Mouse (Mus musculus): ENCODE measurements around the gene Fhit. TPM values are rescaled to one million over a fixed set of nuclear protein-coding genes. Genes with fewer than 3 reads are reported as not detected.

The Fhit gene
- polyA plus RNA-seq, 1 experiment from 2014 or later = 4.5 TPM

DNA sequence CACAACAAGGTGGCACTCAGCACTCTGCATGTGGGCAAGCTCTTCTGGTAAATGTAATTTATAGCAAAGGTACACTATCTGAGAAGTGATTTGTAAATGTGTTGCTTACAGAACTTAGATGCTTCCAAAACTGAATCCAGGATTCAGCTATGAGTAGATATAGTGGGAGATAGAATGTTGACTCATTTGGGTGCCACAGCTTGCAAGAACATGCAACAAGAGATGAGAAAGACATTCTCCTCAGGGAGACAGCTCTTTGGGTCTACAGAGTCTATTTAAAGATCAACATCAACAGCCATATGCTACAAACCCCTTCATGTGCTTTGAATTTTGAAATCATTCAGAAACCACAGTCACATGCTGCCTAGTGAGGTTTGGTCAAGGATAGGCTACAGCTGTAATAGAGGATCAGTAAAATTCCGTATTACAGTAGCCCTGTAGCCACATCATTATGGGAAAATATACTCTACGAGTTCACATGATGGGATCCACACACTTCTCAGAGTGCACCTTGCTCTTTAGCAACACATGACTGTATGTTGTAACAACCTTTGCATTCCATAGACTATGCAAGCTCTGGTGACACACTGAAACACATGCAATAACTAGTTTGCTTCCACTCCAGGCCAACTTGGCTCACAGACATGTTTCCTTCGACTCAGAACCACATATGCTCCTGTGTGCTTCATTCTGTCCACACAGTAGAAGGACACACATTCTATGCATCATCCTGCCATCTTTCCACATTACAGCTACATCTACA, 678.8 kb downstream of the Fhit start:
- H3K4me2 ChIP-seq (ENCODE audit: low read depth) = no peak overlapping the region
- no peak overlapping the region for H3K4me3 ChIP-seq (ENCODE audit: low read depth, low read length)
- ATAC-seq (ENCODE audit: insufficient read depth, low FRiP score, low TSS enrichment) (no peak), DNase-seq (ENCODE audit: low spot score) (no peak)
- H3K27ac ChIP-seq (ENCODE audit: low read depth, low read length) = no peak overlapping the region
- H3K36me3 ChIP-seq (ENCODE audit: control insufficient read depth, insufficient read depth, low read length) = no peaks in the 10 kb centered on the region
- no peaks in the 10 kb centered on the region for H3K27me3 ChIP-seq (ENCODE audit: control insufficient read depth, insufficient read depth, low read length)
- 87% methylated on average over 3 of the region's 3 CpGs for WGBS
- H3K9me3 ChIP-seq (ENCODE audit: control insufficient read depth, low read length) = no peaks in the 10 kb centered on the region
- H3K4me1 ChIP-seq (ENCODE audit: control insufficient read depth, insufficient read depth, low read length) = no peaks in the 10 kb centered on the region
- no peak overlapping the region for H3K9ac ChIP-seq (ENCODE audit: low read length)

DNA sequence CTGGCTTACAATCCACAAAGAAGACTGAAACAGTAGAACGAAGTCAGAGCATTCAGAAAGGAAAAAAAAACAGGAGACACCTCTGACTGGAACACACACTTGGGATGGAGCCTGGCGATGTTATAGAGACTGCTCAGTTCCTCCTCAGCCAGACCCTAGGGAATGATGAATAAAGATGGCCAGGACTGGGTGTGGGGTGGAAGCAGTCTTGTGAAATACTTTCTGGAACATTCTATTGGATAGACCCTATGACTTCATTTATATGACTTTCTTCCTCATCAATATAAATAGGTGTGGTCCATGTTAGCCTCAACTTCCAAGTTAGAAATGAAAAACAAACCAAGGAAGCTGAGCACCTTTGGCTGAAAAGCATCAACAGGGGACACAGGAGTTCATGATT, 680.5 kb downstream of the Fhit start:
- Histone ChIP-seq H3K27me3 (ENCODE audit: control insufficient read depth, insufficient read depth, low read length) (no peaks in the 10 kb centered on the region), H3K9me3 (ENCODE audit: control insufficient read depth, low read length) (no peaks in the 10 kb centered on the region), H3K27ac (ENCODE audit: low read depth, low read length) (no peak overlapping the region), H3K4me3 (ENCODE audit: low read depth, low read length) (no peak overlapping the region), H3K9ac (ENCODE audit: low read length) (no peak overlapping the region), H3K4me1 (ENCODE audit: control insufficient read depth, insufficient read depth, low read length) (no peaks in the 10 kb centered on the region), H3K36me3 (ENCODE audit: control insufficient read depth, insufficient read depth, low read length) (no peaks in the 10 kb centered on the region), H3K4me2 (ENCODE audit: low read depth) (no peak overlapping the region)
- ATAC-seq (ENCODE audit: insufficient read depth, low FRiP score, low TSS enrichment) (no peak), DNase-seq (ENCODE audit: low spot score) (no peak)
- WGBS = 80% methylated on average over 2 of the region's 2 CpGs

DNA sequence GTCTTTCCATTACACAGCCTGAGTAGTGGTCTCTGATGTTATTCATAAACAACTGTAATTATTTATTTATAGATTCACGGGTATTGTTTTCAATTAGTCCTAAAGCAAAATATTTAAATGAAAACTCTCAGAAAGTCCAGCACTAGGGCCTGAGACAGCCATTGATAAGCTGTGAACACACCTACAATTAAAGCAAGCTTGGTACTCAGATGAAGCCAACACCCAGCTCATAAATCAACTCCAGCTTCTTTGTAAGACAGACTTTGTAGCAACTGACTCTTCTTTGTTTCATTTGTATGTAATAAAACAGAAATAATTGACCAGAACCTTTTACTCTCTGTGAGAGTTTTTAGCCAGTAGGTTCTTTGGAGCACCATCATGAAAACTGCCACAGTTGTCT, 681.2 kb downstream of the Fhit start:
- H3K27ac ChIP-seq (ENCODE audit: low read depth, low read length) = no peak overlapping the region
- H3K9me3 ChIP-seq (ENCODE audit: control insufficient read depth, low read length) = no peaks in the 10 kb centered on the region
- H3K4me2 ChIP-seq (ENCODE audit: low read depth) = no peak overlapping the region
- DNase-seq (ENCODE audit: low spot score) (no peak), ATAC-seq (ENCODE audit: insufficient read depth, low FRiP score, low TSS enrichment) (no peak)
- H3K27me3 ChIP-seq (ENCODE audit: control insufficient read depth, insufficient read depth, low read length) = no peaks in the 10 kb centered on the region
- no peak overlapping the region for H3K4me3 ChIP-seq (ENCODE audit: low read depth, low read length)
- no peak overlapping the region for H3K9ac ChIP-seq (ENCODE audit: low read length)
- H3K4me1 ChIP-seq (ENCODE audit: control insufficient read depth, insufficient read depth, low read length) = no peaks in the 10 kb centered on the region
- WGBS = 84% methylated on average over 1 of the region's 1 CpGs
- no peaks in the 10 kb centered on the region for H3K36me3 ChIP-seq (ENCODE audit: control insufficient read depth, insufficient read depth, low read length)

DNA sequence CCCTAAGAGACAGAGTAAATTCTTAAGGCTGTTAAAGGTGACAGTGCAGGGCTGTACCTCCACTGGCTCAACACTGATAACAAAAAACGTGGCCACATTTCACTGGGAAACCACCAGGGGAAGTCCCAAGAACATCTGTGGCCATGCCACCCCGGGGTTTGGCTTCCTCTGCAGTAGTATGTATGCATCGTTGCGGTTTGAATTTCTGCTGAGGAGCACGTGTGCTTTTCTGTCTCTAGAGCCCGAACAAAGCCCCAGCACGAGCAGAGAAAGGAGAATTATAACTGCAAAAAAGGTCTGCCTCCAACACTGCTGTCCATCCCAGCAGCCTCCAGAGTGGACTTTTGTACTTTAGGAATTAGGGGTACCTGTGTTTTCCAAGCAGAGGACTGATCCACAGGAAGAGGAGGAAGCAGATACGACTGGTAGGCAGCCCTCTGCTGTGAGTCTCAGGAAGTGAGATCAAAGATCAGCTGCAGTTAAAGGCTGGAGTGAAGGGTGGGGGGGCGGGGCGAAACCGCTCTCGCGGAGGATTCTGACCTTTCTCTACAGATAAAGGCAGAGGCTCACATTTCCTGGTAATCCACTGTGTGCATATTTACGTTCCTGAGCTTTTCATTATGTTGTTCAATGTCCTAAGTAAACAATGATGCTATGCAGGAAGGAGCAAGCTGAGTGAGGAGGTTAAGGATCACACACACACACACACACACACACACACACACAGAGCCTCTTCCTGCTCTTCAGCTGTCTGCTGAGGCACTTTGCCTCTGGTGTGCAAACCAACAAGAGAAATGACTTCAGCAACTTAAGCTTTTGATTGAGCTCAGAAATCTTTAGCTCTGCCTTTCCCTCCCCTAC, 708.6 kb downstream of the Fhit start:
- Histone ChIP-seq H3K9me3 (ENCODE audit: control insufficient read depth, low read length) (no peaks in the 10 kb centered on the region), H3K9ac (ENCODE audit: low read length) (0 out of 2 replicates have a peak overlapping the region, but pooled peaks have one; percentile 29), H3K4me1 (ENCODE audit: control insufficient read depth, insufficient read depth, low read length) (0 out of 2 replicates have a peak, but pooled peaks cover 3% of the 10 kb centered on the region), H3K4me2 (ENCODE audit: low read depth) (peak overlapping the region; percentile 17; the same call in 1 of the 2 replicates), H3K27ac (ENCODE audit: low read depth, low read length) (no peak overlapping the region), H3K27me3 (ENCODE audit: control insufficient read depth, insufficient read depth, low read length) (no peaks in the 10 kb centered on the region), H3K36me3 (ENCODE audit: control insufficient read depth, insufficient read depth, low read length) (no peaks in the 10 kb centered on the region), H3K4me3 (ENCODE audit: low read depth, low read length) (no peak overlapping the region)
- 27% methylated on average over 14 of the region's 14 CpGs for WGBS
- ATAC-seq (ENCODE audit: insufficient read depth, low FRiP score, low TSS enrichment) (peak; percentile 68), DNase-seq (ENCODE audit: low spot score) (peak; percentile 34)

DNA sequence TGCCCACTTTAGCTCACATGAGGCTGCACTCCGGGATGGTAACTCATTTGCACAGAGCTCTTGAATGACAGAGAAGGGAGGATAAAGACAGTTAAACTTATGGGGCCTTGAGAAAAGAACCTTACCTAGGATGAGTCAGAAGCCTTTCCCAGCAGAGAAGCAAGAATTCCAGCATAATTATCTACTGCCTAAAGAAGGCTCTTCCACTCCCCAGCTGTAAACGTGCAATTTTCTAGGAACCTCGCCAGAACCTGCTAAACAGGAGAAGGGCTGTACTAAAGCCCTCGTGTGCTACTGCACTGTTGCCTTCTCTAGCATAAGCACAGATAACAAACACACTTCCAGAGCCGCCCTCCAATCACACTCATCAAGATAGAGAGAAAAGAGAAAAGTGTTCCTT, 709.6 kb downstream of the Fhit start:
- 0 out of 2 replicates have a peak, but pooled peaks cover 3% of the 10 kb centered on the region for H3K4me1 ChIP-seq (ENCODE audit: control insufficient read depth, insufficient read depth, low read length)
- WGBS = 90% methylated on average over 5 of the region's 5 CpGs
- no peak overlapping the region for H3K9ac ChIP-seq (ENCODE audit: low read length)
- no peak overlapping the region for H3K27ac ChIP-seq (ENCODE audit: low read depth, low read length)
- DNase-seq (ENCODE audit: low spot score) (no peak), ATAC-seq (ENCODE audit: insufficient read depth, low FRiP score, low TSS enrichment) (no peak)
- H3K4me2 ChIP-seq (ENCODE audit: low read depth) = no peak overlapping the region
- no peak overlapping the region for H3K4me3 ChIP-seq (ENCODE audit: low read depth, low read length)
- no peaks in the 10 kb centered on the region for H3K9me3 ChIP-seq (ENCODE audit: control insufficient read depth, low read length)
- H3K36me3 ChIP-seq (ENCODE audit: control insufficient read depth, insufficient read depth, low read length) = no peaks in the 10 kb centered on the region
- no peaks in the 10 kb centered on the region for H3K27me3 ChIP-seq (ENCODE audit: control insufficient read depth, insufficient read depth, low read length)

DNA sequence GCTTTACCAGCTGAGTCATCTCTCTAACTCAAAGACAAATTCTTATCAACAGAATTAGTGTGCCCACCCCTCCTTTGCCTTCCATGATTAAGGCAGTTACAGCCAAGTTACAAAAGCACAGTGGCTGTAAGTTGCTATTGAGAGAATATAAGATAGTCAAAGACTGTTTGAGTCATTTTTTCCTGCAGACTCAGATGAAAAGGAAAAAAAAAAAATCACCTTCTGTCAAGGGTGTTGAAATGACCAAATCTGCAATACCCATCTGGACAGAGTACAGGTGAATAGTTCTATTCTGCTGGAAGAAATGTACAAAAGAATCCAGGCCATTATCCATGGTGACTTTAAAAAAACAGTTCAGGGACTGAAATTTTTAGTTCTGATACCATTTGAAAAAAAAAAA, 716.5 kb downstream of the Fhit start:
- no peak overlapping the region for H3K27ac ChIP-seq (ENCODE audit: low read depth, low read length)
- H3K4me2 ChIP-seq (ENCODE audit: low read depth) = no peak overlapping the region
- DNase-seq (ENCODE audit: low spot score) (no peak), ATAC-seq (ENCODE audit: insufficient read depth, low FRiP score, low TSS enrichment) (no peak)
- H3K9me3 ChIP-seq (ENCODE audit: control insufficient read depth, low read length) = no peaks in the 10 kb centered on the region
- H3K9ac ChIP-seq (ENCODE audit: low read length) = no peak overlapping the region
- no peaks in the 10 kb centered on the region for H3K4me1 ChIP-seq (ENCODE audit: control insufficient read depth, insufficient read depth, low read length)
- no peaks in the 10 kb centered on the region for H3K36me3 ChIP-seq (ENCODE audit: control insufficient read depth, insufficient read depth, low read length)
- no peaks in the 10 kb centered on the region for H3K27me3 ChIP-seq (ENCODE audit: control insufficient read depth, insufficient read depth, low read length)
- no peak overlapping the region for H3K4me3 ChIP-seq (ENCODE audit: low read depth, low read length)

DNA sequence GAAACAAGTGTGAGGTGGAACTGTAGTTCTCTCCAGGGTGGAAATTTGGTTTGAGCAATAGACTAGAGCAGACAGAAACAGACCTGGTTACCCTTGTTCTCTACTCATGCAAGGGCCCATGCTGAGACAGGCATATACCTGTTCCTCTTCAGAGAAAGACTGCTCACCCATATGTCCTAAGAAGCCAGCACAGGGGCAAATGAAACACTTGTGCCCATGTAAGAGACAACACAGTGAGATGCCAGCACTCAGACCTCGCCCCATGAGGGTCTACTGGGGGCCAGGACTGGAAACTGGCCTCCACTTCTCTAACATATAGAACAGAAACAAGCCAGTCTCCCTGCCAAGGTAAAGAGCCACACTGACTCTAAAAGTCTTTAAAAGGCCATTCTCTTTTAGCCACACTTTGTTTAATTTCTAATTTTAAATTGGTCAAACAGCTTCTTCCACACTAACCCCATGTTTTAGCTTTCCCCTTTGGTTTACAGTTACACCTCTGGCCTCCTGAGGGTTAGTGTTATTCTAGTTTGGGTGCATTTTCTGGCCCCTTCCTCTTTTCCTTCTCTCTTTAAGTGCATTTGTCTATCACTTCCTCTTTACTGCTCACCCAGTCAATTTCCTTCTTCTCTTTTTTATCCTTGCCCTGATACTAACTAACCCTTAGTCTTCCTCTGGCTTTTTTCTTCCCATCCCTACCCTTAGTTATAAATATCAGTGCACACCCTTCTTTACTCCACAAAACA, 722.7 kb downstream of the Fhit start:
- DNase-seq (ENCODE audit: low spot score) = no peak
- Histone ChIP-seq H3K4me2 (ENCODE audit: low read depth) (no peak overlapping the region), H3K9ac (ENCODE audit: low read length) (no peak overlapping the region), H3K27ac (ENCODE audit: low read depth, low read length) (no peak overlapping the region), H3K4me1 (ENCODE audit: control insufficient read depth, insufficient read depth, low read length) (no peaks in the 10 kb centered on the region), H3K9me3 (ENCODE audit: control insufficient read depth, low read length) (no peaks in the 10 kb centered on the region), H3K27me3 (ENCODE audit: control insufficient read depth, insufficient read depth, low read length) (no peaks in the 10 kb centered on the region), H3K4me3 (ENCODE audit: low read depth, low read length) (no peak overlapping the region), H3K36me3 (ENCODE audit: control insufficient read depth, insufficient read depth, low read length) (no peaks in the 10 kb centered on the region)
- WGBS = 89% methylated on average over 1 of the region's 1 CpGs
- ATAC-seq (ENCODE audit: insufficient read depth, low FRiP score, low TSS enrichment) = no peak

DNA sequence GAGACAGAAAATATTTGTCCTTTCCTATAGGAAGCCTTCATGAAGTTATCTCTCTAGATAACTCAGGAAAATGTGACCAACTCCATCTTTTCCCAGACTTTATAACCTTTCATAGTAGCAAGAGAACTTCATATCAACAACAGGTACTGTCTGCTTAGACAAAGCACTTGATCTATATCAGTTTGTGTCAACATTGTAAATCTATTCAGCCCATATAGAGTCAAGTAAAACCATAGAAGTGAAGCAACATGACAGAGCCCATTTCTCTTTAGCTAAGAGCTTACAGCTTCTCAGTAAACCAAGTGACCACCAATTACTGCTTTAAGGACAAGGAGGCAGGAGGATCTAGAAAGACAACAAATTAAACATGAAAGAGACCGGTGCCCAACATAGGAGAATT, 725.6 kb downstream of the Fhit start:
- no peak overlapping the region for H3K4me2 ChIP-seq (ENCODE audit: low read depth)
- H3K4me1 ChIP-seq (ENCODE audit: control insufficient read depth, insufficient read depth, low read length) = no peaks in the 10 kb centered on the region
- 93% methylated on average over 1 of the region's 1 CpGs for WGBS
- DNase-seq (ENCODE audit: low spot score) = no peak
- H3K9ac ChIP-seq (ENCODE audit: low read length) = no peak overlapping the region
- no peaks in the 10 kb centered on the region for H3K36me3 ChIP-seq (ENCODE audit: control insufficient read depth, insufficient read depth, low read length)
- H3K4me3 ChIP-seq (ENCODE audit: low read depth, low read length) = no peak overlapping the region
- no peak for ATAC-seq (ENCODE audit: insufficient read depth, low FRiP score, low TSS enrichment)
- no peaks in the 10 kb centered on the region for H3K27me3 ChIP-seq (ENCODE audit: control insufficient read depth, insufficient read depth, low read length)
- H3K27ac ChIP-seq (ENCODE audit: low read depth, low read length) = no peak overlapping the region
- H3K9me3 ChIP-seq (ENCODE audit: control insufficient read depth, low read length) = no peaks in the 10 kb centered on the region
